Mouse (Mus musculus) heart, postnatal 4 days (tissue): ENCODE measurements around the gene 4930544D05Rik. TPM values are rescaled to one million over a fixed set of nuclear protein-coding genes. Genes with fewer than 3 reads are reported as not detected.

Experiments used
- DNase-seq: peaks from one replicate; pipeline ENCODE4 v3.0.0; 2021
- total RNA-seq, 2 experiments: library from RNA; stranded (reverse); gene quantifications; 2 replicates each; pipeline ENCODE4 v1.2.3; 2021

4930544D05Rik gene
- total RNA-seq, 2 experiments from 2014 or later = not detected

DNA sequence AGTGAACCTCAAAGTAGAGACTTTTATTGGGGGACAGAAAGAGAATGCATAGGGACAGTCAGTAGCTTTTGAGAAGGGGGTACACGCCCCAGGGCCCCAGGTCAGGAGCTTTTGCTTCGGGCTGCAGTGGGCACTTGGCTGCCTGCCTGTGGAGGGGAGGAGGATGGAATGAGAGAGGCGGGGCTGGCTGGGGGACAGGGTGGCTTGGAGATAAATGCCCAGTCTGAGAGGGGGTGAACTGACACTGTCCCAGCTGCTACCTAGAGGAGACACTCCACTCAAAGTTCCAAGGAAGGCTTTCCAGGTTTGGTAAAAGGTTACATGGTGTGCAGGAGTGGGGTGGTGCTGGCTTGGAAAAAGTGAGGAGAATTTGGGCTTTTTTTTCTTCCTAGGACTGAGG lies 41.3 kb downstream of the 4930544D05Rik start, which contains the start of gene Eno3:
Gene Eno3 (plus strand): TSS at position 239 of the 400 bp plus-strand sequence.
- DNase-seq = peak; percentile 77

DNA sequence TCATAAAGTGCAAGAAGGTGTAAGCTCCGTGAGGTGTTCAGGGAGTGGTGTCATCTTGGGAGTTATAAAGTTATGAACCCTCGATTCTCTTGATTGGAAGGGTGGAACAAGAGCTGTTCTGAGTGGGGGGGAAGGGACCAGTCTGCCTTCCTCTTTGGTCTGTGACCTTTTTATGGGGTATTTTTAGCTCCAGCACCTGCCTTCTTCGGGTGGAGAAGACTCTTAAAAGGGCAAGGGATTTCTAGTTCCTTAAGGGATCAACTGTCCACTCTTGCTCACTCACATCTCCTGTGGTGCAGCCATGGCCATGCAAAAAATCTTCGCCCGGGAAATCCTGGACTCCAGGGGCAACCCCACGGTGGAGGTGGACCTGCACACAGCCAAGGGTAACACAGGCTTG lies 41.9 kb downstream of the 4930544D05Rik start:
- no peak for DNase-seq

DNA sequence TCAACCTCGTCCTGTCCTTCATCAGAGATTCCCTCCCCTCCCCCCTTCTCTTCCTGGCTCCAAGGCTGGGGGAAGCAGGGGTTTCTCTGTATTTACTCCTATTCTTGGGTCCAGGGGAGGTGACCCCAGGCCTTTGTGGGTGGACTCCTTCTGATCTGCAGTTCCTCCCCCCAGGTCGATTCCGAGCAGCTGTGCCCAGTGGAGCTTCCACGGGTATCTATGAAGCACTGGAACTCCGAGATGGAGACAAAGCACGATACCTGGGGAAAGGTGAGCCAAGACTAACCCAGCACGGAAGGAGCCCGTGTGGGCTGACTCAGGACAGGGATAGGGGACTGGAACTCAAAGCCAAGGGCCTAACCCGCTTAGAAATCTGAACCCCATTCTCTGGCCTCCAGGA lies 42.3 kb downstream of the 4930544D05Rik start:
- no peak for DNase-seq

DNA sequence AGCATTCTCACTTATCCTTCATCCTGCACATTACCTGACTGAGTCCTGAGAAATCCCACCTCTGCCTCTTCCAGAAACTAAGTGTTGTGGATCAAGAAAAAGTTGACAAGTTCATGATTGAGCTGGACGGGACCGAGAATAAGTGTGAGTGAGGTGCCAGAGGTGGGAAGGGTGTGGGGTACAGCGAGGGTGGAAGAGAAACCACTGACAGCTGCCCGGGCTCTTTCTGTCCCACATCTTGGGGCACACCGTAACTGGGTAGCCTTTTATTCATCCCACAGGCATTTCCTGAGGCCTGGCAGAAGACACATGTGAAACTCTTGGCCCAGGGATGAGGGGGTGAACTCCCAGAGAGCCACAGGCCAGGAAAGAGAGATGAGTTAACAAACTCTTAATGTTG lies 42.9 kb downstream of the 4930544D05Rik start:
- no peak for DNase-seq

DNA sequence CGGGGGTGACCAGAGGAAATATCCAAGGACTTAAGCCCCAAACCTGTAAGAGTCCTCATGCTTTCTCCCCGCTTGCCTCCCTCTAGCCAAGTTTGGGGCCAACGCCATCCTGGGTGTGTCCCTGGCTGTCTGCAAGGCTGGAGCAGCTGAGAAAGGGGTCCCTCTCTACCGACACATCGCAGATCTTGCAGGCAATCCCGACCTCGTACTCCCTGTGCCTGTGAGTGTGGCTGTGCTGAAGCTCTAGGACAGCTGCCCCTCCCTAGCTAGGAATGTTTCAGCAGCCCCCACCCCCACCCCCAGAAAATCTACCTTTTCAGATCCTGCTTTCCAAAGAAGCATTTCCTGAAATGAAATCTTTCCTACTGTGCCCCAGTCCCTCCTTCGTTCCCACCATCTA lies 43.3 kb downstream of the 4930544D05Rik start:
- no peak for DNase-seq

DNA sequence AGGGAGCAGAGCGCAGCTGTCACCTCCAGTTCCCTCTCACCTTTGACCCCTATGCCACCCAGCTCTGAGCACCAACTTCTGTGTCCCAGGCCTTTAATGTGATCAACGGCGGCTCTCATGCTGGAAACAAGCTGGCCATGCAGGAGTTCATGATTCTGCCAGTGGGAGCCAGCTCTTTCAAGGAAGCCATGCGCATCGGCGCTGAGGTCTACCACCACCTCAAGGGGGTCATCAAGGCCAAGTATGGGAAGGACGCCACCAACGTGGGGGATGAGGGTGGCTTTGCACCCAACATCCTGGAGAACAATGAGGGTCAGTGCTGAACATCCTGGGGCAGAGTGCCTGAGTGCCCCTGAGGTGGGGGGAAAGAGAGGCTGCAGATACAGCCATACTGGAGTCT lies 44.9 kb downstream of the 4930544D05Rik start:
- DNase-seq = no peak

DNA sequence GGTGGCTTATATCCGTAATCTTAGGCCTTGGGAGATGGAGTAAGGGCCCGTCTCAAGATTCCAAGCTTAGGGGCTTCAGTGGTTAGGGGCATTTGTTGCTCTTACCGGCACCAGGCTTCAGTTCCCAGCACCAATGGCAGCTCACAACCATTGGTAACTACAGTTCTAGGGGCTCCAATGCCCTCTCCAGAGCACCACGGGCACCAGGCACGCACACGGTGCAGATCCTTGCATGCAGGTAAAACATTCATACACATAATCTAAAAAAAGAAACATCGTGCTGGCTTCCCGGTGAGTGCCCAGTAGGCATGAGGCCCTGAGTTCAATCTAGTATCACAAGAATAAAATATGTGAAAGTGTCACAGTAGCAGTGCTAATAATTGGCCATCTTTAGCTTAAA lies 47.5 kb downstream of the 4930544D05Rik start:
- no peak for DNase-seq

DNA sequence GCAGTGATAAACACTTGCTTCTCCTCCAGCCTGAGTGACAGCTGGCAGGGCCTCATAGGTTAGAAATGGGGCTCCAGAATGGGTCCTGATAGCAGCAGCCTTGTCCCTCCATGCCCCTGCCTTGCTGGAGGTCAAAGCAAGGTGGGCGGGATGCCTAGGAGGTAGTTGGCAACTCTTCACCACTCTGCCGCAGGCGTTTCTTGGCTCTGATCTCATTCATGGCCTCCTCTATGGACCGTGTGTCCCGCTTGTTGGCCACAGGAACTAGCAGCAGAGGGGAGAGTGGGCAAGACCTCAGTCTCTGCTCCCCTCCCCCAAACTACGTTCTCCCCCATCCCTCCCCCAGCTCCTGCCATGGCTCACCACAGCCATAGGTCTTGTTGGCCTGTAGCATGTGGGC lies 48.3 kb downstream of the 4930544D05Rik start:
- peak; percentile 66 for DNase-seq

DNA sequence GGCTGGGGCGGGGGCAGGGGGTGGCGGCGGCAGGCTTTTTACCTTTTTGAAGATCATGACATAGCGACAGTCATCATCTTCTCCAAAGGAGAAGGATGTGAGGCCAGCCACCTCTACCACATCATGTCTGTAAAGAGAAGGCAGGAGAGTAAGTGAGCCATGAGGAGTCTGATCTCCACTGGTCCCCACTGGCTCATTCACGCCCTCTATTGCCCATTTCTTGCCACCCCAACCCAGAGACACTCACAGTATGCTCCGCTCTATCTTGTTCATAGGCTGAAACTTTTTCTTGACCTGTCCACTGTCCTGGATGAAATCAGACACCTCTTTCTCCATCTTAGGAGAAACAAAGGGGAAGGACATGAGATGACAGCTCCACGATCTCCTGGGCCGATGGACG lies 49.1 kb downstream of the 4930544D05Rik start:
- DNase-seq = no peak

Other genes with a start within 250 kb of the 4930544D05Rik start
- gene Pelp1, start 205.8 kb upstream of the 4930544D05Rik start, total RNA-seq = 10 to 100 TPM; 25.6 to 27.9 TPM
- gene Arrb2, start 183.2 kb upstream of the 4930544D05Rik start, total RNA-seq = 10 to 100 TPM; 12.0 to 12.7 TPM
- gene Med11, start 163.9 kb upstream of the 4930544D05Rik start, total RNA-seq = 10 to 100 TPM; 12.3 to 13.2 TPM
- gene Zmynd15, start 156.4 kb upstream of the 4930544D05Rik start, total RNA-seq = 1 to 10 TPM in 1 of 2 experiments, under 1 TPM in 1; 0.92 to 2.0 TPM
- gene Cxcl16, start 155.9 kb upstream of the 4930544D05Rik start, total RNA-seq = 1 to 10 TPM; 6.2 to 6.5 TPM
- gene Tm4sf5, start 110.6 kb upstream of the 4930544D05Rik start, total RNA-seq = 1 to 10 TPM; 1.7 to 2.5 TPM
- gene Vmo1, start 101.2 kb upstream of the 4930544D05Rik start, total RNA-seq = under 1 TPM in 1 of 2 experiments, not detected in 1; 0.43 TPM
- gene Gltpd2, start 96.7 kb upstream of the 4930544D05Rik start, total RNA-seq = not detected
- 100 to 1,000 TPM; 296 TPM for gene Psmb6, start 90.5 kb upstream of the 4930544D05Rik start, total RNA-seq
- gene Gm40193, start 82.9 kb upstream of the 4930544D05Rik start, total RNA-seq = not detected
- gene Pld2, start 75.8 kb upstream of the 4930544D05Rik start, total RNA-seq = 1 to 10 TPM; 8.3 to 9.3 TPM
- 10 to 100 TPM; 38.2 to 42.5 TPM for gene Mink1, start 53.0 kb upstream of the 4930544D05Rik start, total RNA-seq
- gene Chrne, start 3.4 kb downstream of the 4930544D05Rik start, total RNA-seq = not detected
- gene Gp1ba, start 23.3 kb downstream of the 4930544D05Rik start, total RNA-seq = under 1 TPM; 0.16 to 0.26 TPM
- 10 to 100 TPM; 42.1 to 42.8 TPM for gene Rnf167, start 31.4 kb downstream of the 4930544D05Rik start, total RNA-seq
- gene Slc25a11, start 31.6 kb downstream of the 4930544D05Rik start, total RNA-seq = 100 to 1,000 TPM; 311 to 313 TPM
- 100 to 1,000 TPM; 572 to 580 TPM for gene Pfn1, start 38.8 kb downstream of the 4930544D05Rik start, total RNA-seq
- gene Eno3, start 41.4 kb downstream of the 4930544D05Rik start, total RNA-seq = 1,000 to 10,000 TPM; 1,339 to 1,391 TPM
- 10 to 100 TPM; 86.2 to 92.3 TPM for gene Spag7, start 53.6 kb downstream of the 4930544D05Rik start, total RNA-seq
- gene Camta2, start 72.3 kb downstream of the 4930544D05Rik start, total RNA-seq = 10 to 100 TPM; 22.2 to 23.5 TPM
- gene Inca1, start 84.3 kb downstream of the 4930544D05Rik start, total RNA-seq = 1 to 10 TPM; 1.7 to 2.2 TPM
- gene Kif1c, start 84.7 kb downstream of the 4930544D05Rik start, total RNA-seq = 100 to 1,000 TPM; 238 to 241 TPM
- gene Zfp3, start 148.4 kb downstream of the 4930544D05Rik start, total RNA-seq = 10 to 100 TPM; 11.8 to 12.1 TPM
- not detected for gene Scimp, start 196.7 kb downstream of the 4930544D05Rik start, total RNA-seq
- gene Rabep1, start 228.9 kb downstream of the 4930544D05Rik start, total RNA-seq = 10 to 100 TPM; 34.7 to 38.0 TPM